Mouse (Mus musculus) brain, adult 2 months (tissue): ENCODE measurements around the gene Igf2bp3.
A peak's percentile ranks its signal among the peaks of the same experiment; 100 is the strongest.

Source experiments
- DNase-seq: peaks from one replicate; pipeline ENCODE4 v3.0.0; 2011; ENCODE audit warnings: low read depth, low spot score

The Igf2bp3 gene

DNA sequence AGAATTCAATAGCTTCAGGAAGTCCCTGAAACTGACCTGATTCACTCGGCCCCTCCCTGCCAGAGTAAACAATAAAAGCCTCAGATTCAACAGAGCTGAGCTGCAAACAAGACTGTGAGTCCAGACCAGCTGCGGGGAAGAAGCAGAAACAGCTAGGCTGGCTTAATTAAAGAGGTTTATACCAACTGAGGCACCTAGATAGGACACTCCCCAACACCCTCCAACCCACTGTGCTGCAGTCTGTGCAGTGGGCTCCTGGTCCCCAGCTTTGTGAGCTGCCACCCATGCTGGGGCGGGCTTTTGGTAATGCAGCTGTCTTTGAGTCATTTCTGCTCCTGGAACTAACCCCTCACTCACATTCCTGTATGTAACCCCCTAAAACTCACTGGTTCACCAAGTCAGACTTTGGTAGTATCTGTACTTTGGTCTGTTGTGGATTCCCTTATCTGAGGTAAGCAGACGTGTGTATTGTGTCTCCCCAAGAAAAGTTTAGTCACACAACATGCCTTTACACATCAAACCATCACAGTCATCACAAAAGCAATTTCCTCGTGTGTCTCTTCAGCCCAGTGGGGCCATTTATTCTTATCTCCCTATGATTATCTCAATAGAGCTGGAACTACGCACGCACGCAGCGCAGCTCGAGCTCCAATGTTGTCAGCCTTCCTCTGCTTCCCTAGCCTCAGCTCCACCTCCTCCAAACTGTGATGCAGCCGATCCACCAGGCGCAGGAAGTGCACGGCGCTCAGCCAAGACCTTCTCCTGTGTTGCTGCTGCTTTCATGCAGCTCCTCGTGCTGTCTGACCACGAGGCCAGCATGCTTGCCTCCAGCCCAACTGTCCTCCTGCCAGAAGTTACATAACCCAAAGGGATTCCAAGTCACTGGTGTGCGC lies 76.4 kb downstream of the Igf2bp3 start:
- DNase-seq = peak; percentile 13

DNA sequence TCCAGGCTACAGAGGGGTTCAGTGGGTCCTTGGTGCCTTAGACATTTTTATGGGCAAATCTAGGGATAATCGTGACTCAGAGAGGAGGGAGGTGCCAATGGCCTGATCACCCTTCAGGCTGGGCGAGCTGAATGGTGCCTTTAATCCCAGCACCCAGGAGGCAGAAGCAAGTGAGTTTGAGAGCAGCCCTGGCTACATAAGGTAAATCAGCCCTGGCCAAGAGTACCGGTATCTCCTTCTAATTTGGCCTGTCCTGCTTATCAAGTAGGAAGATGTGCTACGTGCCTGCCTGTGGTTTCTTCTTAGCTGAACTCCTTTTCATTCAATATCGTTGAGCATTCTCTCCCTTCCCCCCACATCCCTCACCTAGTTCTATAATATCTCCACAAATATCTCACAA lies 78.0 kb downstream of the Igf2bp3 start:
- no peak for DNase-seq

- DNase-seq = no peak
Measured at GRCm38 (mm10) chr6:49132352-49133090, 82.2 kb downstream of the Igf2bp3 start.

DNA sequence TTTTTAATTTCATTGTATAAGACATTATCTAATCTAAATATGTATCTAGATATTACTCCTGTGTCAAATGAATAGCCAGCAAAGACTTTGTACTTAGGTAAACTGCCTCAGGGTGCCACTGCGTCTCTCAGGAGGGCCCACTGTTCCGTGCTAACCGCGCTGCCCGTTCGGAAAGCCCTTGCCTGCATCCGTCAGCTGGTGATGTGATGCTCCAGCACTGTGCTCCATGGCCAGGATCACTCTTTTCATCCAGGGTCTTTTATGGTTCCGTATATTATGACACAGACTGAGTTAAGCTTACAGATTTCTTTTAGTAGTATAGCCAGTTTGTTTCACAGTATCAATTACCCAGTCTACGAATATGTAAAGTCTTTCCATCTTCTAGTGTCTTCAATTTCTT lies 82.9 kb downstream of the Igf2bp3 start:
- no peak for DNase-seq

- DNase-seq = no peak
Measured at GRCm38 (mm10) chr6:49130328-49130727, 84.4 kb downstream of the Igf2bp3 start.

GRCm38 (mm10) chr6:49120370-49120769 lies 94.4 kb downstream of the Igf2bp3 start:
- DNase-seq = no peak

GRCm38 (mm10) chr6:49119462-49120135 lies 95.2 kb downstream of the Igf2bp3 start:
- DNase-seq = no peak

- no peak for DNase-seq
Measured at GRCm38 (mm10) chr6:49118446-49118845, 96.3 kb downstream of the Igf2bp3 start.

- DNase-seq = no peak
Measured at GRCm38 (mm10) chr6:49116241-49116640, 98.5 kb downstream of the Igf2bp3 start.

DNA sequence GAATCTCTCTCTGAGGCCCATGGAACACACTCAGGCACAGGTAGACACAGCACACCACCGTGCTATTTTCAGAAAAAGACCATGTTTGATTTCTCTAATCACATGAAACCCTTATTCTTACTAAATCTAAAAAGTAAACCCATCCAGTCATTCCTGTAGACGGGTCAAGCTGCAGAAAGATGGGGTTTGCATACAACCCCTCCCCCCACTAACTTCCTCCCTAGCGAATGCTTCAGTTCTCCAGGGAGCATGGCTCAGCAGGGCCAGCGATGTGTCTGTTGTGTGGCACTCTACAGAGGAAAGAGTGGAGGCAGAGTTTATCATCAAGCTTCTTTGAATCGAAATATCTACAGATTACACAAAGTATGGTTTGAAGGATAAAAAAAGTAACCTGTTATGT lies 99.2 kb downstream of the Igf2bp3 start:
- no peak for DNase-seq

DNA sequence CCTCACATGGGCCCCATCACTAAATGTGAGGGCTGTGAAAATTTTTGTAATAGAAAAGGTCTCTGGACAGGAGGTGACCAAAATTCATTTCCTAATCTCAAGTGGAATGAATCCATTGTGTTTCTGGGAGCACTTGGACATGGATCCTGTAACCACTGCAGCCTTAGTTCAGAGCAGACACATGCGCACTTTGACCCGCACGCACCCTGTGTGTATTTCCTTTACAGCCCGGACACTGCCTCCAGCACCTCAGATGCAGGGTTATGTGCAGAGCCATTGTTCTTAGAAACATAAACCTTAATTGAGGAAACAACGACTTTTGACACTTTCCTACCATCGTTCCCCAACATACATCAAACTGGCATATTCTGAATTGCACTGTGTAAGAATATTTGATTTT lies 100.3 kb downstream of the Igf2bp3 start:
- no peak for DNase-seq

DNA sequence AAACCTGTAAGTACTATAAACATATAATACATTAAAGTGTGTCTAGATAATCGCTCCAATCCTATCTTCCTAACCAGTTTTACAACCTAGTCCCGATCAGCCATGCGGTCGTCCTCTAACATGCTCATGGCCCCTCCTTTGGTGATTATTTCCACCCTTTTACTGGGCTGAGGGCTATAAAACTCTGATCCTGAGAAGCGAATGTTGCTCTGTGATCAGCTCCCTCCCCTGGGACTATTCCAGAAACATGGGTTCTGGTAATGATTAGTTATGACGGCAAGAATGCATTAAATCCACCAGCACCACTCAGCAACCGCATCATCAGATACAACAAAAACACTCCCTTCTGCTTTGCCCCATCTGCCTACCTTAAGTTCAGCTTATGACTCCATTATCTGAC lies 100.9 kb downstream of the Igf2bp3 start:
- no peak for DNase-seq

GRCm38 (mm10) chr6:49109196-49109595 lies 105.6 kb downstream of the Igf2bp3 start:
- no peak for DNase-seq

GRCm38 (mm10) chr6:49106746-49107500 lies 107.8 kb downstream of the Igf2bp3 start:
- peak; percentile 51 for DNase-seq

DNA sequence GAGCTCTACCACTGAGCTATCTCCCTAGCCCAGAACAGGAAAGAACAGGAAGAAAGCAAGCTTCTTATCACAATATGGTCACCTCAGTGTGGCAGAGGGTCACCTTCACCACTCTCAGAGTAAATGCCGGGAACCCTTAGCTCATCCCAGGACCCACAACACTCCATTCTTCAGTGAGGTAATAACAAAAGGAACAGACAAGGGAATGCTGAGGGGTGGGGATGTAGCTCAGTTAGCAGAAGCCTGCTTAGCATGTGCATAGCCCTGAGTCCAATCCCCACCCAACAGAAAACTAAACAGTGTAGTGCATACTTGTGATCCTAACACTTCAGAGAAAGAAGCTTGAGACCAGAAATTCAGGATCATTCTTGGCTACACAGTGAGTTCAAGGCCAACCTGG lies 115.7 kb downstream of the Igf2bp3 start:
- no peak for DNase-seq

DNA sequence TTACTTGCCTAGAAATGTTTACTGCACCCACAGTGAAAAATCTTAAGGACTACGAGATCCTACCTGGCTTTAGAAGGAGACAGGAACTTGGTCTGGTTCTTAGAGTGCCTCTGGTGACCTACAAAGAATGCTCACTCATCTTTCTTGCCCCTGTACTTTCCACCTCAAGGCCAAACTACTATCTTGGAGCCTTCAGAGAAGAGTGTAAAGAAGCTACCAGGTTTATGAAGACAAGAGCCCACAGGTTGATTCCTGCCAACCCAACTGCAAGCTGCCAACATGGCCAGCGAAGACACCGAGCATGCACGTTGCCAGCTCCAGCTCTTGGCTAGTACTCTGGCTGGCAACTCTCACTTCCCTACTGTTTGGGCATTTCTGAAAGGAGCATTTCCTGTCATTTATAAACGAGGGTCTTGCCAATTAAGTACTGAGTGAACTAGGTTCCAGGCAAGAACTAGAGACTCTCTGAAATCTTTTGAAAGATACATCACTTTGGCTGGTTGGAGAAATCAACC lies 117.1 kb downstream of the Igf2bp3 start:
- DNase-seq = peak; percentile 59

DNA sequence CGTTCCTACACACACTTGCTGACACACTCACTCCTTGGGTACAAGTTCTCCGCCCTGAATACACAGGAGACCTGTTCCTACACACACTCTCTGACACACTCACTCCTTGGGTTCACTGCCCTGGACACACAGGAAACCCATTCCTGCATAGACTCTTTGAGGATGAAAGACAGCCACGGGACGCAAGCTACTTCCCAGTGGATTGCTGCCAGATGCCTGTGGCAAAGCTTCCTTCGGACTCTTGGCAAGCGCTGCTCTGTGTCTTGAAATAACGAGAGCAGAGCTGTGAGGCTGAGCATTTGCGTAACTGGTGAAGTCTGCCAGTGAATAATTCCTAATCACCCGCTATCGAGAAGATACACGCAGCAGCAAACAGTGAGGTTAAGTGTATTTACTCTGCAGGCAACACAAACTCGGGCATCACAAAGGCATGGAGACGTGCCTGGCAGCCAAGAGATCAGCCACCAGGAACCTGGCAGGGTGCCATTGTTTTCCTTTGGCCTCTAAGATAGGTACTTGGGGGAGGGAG lies 117.8 kb downstream of the Igf2bp3 start:
- DNase-seq = peak; percentile 91

DNA sequence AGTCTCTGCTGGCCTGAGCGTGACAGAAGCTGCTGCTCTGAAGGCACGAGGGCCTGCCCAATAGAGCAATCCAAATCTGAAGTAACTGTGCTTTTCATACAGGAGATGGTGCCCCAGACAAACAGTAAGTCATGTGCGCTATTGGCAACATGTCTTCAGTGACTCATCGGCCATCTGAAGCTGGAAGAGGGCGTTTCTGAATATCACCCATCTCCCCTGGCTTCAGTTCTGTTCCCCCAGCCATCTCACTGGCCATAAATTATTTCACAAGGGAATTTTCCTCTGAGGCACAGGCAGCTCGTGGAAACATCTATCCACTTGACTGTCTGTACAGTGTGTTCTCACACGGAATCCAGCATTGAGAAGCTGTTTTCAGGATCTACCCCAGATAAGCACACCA lies 118.3 kb downstream of the Igf2bp3 start:
- peak; percentile 85 for DNase-seq

DNA sequence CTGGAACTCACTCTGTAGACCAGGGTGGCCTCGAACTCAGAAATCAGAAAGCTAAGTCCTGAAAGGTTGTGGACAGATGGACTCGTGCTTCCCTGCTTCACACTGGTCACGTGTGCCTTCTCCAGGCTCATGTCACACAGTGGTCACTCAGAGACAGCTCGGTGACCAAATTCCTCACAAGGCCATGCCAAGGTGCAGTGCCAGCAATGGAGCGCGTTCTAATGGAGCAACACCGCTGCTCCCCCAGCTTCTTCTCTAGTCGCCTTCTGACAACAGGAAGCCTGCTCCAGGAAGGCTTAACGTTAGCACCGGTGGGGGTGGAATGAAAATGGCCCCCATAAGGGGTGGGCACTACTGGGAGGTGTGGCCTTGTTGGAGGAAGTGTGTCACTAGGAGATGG lies 119.8 kb downstream of the Igf2bp3 start:
- no peak for DNase-seq

DNA sequence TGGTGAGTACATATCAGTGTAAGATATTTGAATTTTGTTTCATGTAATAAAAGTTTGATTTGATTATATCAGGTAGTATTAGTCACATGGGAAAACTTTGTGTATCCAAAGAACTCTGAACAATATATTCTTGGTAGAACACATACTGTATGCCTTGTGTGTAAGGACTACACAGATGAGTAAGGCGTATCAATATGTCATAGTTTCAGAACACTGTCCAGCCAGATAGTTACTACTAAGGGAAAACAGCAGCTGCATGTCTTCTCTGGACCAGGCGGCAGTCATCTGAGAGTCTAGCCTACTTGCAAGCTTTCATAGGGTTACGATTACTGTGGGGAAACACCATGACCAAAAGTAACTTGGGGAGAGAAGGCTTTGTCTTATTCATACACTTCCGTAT lies 131.7 kb downstream of the Igf2bp3 start:
- DNase-seq = no peak

- no peak for DNase-seq
Measured at GRCm38 (mm10) chr6:49079313-49079712, 135.4 kb downstream of the Igf2bp3 start.
